Mouse (Mus musculus) testis, adult 2 months (tissue): ENCODE measurements at regions not wholly inside any gene's neighbourhood (a gene's known extent, or its start where the extent isn't known, plus 50 kb on each side); places are given as distances from the start of the nearest gene placed in this dataset.

Experiments
- CTCF ChIP-seq: fragments of 200-500 bp; IDR thresholded peaks from 2 replicates; pipeline ENCODE4 v1.5.1; 2012; ENCODE audit warnings: low read depth, mild to moderate bottlenecking, inconsistent platforms, low read length, moderate library complexity; ENCODE audit not compliant: control insufficient read depth, insufficient read depth, insufficient replicate concordance
- POLR2A ChIP-seq: fragments of 200-500 bp; IDR thresholded peaks from 2 replicates; pipeline ENCODE4 v1.6.1; 2012; ENCODE audit warnings: low read depth, mild to moderate bottlenecking, inconsistent platforms, low read length, moderate library complexity; ENCODE audit not compliant: control insufficient read depth

- TF ChIP-seq POLR2A (no peak), CTCF (no peak)
These were observed 55.2 kb upstream of the Plcl2 start for GRCm38 (mm10) chr17:50453956-50454355.
